Mouse (Mus musculus): ENCODE results near the gene Tmem185a.

- TF ChIP-seq POLR2A (IDR thresholded peaks at IDR 0.05; ENCODE audit: borderline replicate concordance, low read depth, low read length) (no peak), CTCF (IDR thresholded peaks at IDR 0.05; ENCODE audit: low read depth, low read length) (no peak)
Measured at GRCm38 (mm10) chrX:70482154-70482553, 5.2 kb upstream of the Tmem185a start.

Data from bone marrow macrophage, adult 2 months (primary cell).